Mouse (Mus musculus): Measurements from ENCODE around the gene Slc7a6. TPM values are rescaled to one million over a fixed set of nuclear protein-coding genes. Genes with fewer than 3 reads are reported as not detected.

Gene Slc7a6
- polyA plus RNA-seq, 1 experiment from 2014 or later, result 64.5 TPM

DNA sequence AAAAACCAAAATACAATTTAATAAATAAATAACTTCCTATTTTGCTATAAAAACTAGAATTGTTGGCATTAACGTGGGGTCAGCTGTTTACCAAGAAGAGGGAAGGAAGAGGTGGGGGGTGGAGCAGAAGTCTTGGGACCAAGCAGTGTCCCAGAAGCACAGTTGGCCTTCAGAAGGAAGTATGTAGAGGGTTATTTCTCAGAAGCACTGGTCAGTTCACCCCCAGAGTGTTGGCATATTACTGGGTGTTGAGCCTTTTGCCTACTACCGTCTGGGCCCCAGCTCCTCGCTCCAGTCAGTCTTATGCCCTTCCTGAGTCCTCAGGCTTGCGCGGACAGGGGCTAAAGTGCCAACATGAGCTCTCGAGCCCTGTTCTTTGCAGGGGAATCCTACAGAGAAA lies 19.6 kb upstream of the Slc7a6 start:
- no peak for ATAC-seq (replicated peaks; ENCODE audit: insufficient number of reproducible peaks, low FRiP score, low TSS enrichment)
- Histone ChIP-seq H3K4me1 (ENCODE audit: control insufficient read depth, insufficient read depth, low read length) (peaks cover 12% of the 10 kb centered on the region; the same call in 1 of the 2 replicates), H3K27ac (ENCODE audit: low read depth, low read length) (no peak overlapping the region), H3K27me3 (ENCODE audit: control insufficient read depth, insufficient read depth, low read length) (no peaks in the 10 kb centered on the region), H3K9me3 (replicated peaks; ENCODE audit: control insufficient read depth, low read length) (no peaks in the 10 kb centered on the region), H3K9ac (ENCODE audit: low read depth, low read length) (no peak overlapping the region), H3K4me3 (ENCODE audit: low read depth, low read length) (no peak overlapping the region), H3K4me2 (no peak overlapping the region), H3K36me3 (ENCODE audit: control insufficient read depth, insufficient read depth, low read length) (no peaks in the 10 kb centered on the region)
- WGBS (ENCODE audit: insufficient replicate concordance), result 89% methylated on average over 6 of the region's 6 CpGs

DNA sequence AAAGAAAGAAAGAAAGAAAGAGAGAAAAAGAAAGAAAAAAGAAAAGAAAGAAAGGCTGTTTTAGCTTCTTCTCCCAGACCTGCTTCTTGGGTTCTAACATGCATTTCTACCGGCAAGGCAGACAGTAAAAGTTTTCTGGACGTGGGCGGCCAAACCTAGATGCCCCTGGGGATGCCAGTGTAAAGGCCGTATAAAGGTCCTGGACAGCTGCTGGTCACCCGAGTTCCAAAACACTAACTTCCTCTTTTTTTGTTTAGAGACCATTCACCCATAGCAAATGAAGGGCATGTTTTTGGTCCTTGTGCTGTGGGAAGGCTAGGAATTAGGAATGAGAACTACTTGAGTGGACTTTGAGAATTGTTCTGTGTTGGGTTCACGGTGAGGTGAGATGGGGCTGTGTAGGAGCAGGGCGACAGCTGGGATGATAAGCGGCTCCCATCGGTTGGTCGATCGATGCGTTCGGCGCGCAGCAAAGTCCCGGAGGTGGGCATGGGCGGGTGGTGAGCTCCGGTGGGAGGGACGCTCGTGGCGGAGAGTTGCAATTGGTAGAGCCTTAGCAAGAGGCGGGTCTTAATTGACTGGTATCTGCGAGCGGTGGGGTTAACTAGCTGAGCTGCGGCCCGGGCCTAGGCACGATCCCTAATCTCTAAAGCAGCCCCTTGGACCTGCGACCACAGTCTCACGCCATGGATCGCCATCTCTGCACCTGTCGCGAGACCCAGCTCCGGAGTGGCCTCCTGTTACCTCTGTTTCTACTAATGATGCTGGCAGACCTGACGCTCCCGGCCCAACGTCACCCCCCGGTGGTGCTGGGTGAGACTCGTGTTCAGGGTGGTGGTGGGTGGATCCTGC lies 18.6 kb upstream of the Slc7a6 start, which contains the start of gene Pla2g15:
Gene Pla2g15 (plus strand): TSS at position 599 of the 852 bp plus-strand sequence.
- WGBS (ENCODE audit: insufficient replicate concordance), result 3% methylated on average over 38 of the region's 38 CpGs
- peaks cover 12% of the 10 kb centered on the region; the same call in 1 of the 2 replicates for H3K4me1 ChIP-seq (ENCODE audit: control insufficient read depth, insufficient read depth, low read length)
- peak within 1 kb of the TSS; percentile 35; the same call in 1 of the 2 replicates for H3K27ac ChIP-seq (ENCODE audit: low read depth, low read length)
- ATAC-seq (replicated peaks; ENCODE audit: insufficient number of reproducible peaks, low FRiP score, low TSS enrichment), result peak; percentile 91
- no peaks in the 10 kb centered on the region for H3K36me3 ChIP-seq (ENCODE audit: control insufficient read depth, insufficient read depth, low read length)
- no peaks in the 10 kb centered on the region for H3K27me3 ChIP-seq (ENCODE audit: control insufficient read depth, insufficient read depth, low read length)
- H3K9ac ChIP-seq (ENCODE audit: low read depth, low read length), result peak within 1 kb of the TSS; percentile 74
- peak within 1 kb of the TSS; percentile 81 for H3K4me2 ChIP-seq
- peak within 1 kb of the TSS; percentile 71 for H3K4me3 ChIP-seq (ENCODE audit: low read depth, low read length)
- H3K9me3 ChIP-seq (replicated peaks; ENCODE audit: control insufficient read depth, low read length), result no peaks in the 10 kb centered on the region

DNA sequence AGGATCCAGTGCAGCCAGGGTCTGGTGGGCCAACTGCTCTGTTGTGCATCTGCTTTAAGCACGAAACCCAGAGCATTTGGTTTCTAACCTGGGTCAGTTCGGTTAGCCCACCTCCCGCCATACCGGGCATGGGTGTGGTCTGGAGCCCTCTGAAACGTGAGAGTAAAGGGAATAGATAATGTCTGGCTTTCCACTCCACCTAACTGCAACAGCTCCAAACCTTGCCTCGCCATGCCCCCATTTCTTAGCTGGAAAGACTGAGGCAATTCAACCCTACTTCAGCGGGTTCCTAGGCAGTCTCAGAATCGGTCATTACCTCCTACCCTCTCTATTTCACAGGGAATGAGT lies 18.0 kb upstream of the Slc7a6 start:
- peak overlapping the region; percentile 71 for H3K4me3 ChIP-seq (ENCODE audit: low read depth, low read length)
- H3K36me3 ChIP-seq (ENCODE audit: control insufficient read depth, insufficient read depth, low read length), result no peaks in the 10 kb centered on the region
- 20% methylated on average over 8 of the region's 8 CpGs for WGBS (ENCODE audit: insufficient replicate concordance)
- no peak overlapping the region for H3K27ac ChIP-seq (ENCODE audit: low read depth, low read length)
- H3K4me2 ChIP-seq, result peak overlapping the region; percentile 81
- ATAC-seq (replicated peaks; ENCODE audit: insufficient number of reproducible peaks, low FRiP score, low TSS enrichment), result peak; percentile 15; the same call in 1 of the 2 replicates
- no peaks in the 10 kb centered on the region for H3K27me3 ChIP-seq (ENCODE audit: control insufficient read depth, insufficient read depth, low read length)
- H3K4me1 ChIP-seq (ENCODE audit: control insufficient read depth, insufficient read depth, low read length), result peaks cover 12% of the 10 kb centered on the region; the same call in 1 of the 2 replicates
- H3K9me3 ChIP-seq (replicated peaks; ENCODE audit: control insufficient read depth, low read length), result no peaks in the 10 kb centered on the region
- peak overlapping the region; percentile 74 for H3K9ac ChIP-seq (ENCODE audit: low read depth, low read length)

DNA sequence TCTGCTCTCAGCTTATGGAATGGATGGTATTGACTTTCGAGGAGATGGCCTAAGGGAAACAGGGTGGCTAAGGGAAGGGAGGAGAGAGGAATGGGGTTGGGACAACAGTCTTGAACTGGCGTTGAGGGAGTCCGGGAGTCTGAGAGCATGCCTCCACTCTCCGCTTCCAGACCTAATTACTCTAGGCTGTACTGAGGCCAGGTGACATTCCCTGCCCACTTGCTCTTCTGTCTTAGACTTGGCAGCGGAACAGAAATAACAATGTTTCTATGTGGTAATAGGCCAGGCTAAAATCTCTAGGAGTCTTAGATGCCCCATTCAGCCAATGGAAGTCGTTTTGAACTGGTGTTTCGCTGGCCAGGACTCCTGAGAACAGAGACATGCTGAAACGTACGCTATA lies 17.6 kb upstream of the Slc7a6 start:
- H3K9me3 ChIP-seq (replicated peaks; ENCODE audit: control insufficient read depth, low read length), result no peaks in the 10 kb centered on the region
- no peaks in the 10 kb centered on the region for H3K36me3 ChIP-seq (ENCODE audit: control insufficient read depth, insufficient read depth, low read length)
- H3K4me2 ChIP-seq, result peak overlapping the region; percentile 81
- H3K27me3 ChIP-seq (ENCODE audit: control insufficient read depth, insufficient read depth, low read length), result no peaks in the 10 kb centered on the region
- peak overlapping the region; percentile 71 for H3K4me3 ChIP-seq (ENCODE audit: low read depth, low read length)
- H3K4me1 ChIP-seq (ENCODE audit: control insufficient read depth, insufficient read depth, low read length), result peaks cover 12% of the 10 kb centered on the region; the same call in 1 of the 2 replicates
- H3K27ac ChIP-seq (ENCODE audit: low read depth, low read length), result no peak overlapping the region
- whole genome bisulfite sequencing (ENCODE audit: insufficient replicate concordance), result 77% methylated on average over 9 of the region's 9 CpGs
- no peak for ATAC-seq (replicated peaks; ENCODE audit: insufficient number of reproducible peaks, low FRiP score, low TSS enrichment)
- H3K9ac ChIP-seq (ENCODE audit: low read depth, low read length), result no peak overlapping the region; the same call in 1 of the 2 replicates

DNA sequence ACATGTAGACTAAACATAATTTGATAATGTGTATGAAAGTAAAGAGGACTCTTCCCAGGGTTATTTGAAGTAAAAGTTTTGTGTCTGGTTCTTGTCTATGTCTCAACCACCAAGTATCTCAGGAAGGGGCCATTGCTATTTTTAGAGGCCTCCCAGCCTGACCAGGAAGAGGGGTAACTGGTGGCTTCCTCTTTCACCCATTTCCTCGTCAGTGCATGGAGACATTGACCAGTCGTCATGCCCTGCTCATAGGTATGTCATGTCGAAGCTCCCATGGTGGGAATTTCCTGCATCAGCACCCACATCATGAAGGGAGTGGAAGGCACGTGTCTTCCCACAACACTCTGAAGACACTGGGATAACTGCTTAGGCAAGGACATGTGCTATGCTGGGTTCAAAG lies 15.8 kb upstream of the Slc7a6 start:
- WGBS (ENCODE audit: insufficient replicate concordance), result 37% methylated on average over 4 of the region's 4 CpGs
- Histone ChIP-seq H3K27me3 (ENCODE audit: control insufficient read depth, insufficient read depth, low read length) (no peaks in the 10 kb centered on the region), H3K9me3 (replicated peaks; ENCODE audit: control insufficient read depth, low read length) (no peaks in the 10 kb centered on the region), H3K36me3 (ENCODE audit: control insufficient read depth, insufficient read depth, low read length) (no peaks in the 10 kb centered on the region), H3K9ac (ENCODE audit: low read depth, low read length) (no peak overlapping the region), H3K4me2 (no peak overlapping the region), H3K27ac (ENCODE audit: low read depth, low read length) (no peak overlapping the region), H3K4me3 (ENCODE audit: low read depth, low read length) (no peak overlapping the region), H3K4me1 (ENCODE audit: control insufficient read depth, insufficient read depth, low read length) (peaks cover 12% of the 10 kb centered on the region; the same call in 1 of the 2 replicates)
- ATAC-seq (replicated peaks; ENCODE audit: insufficient number of reproducible peaks, low FRiP score, low TSS enrichment), result no peak

DNA sequence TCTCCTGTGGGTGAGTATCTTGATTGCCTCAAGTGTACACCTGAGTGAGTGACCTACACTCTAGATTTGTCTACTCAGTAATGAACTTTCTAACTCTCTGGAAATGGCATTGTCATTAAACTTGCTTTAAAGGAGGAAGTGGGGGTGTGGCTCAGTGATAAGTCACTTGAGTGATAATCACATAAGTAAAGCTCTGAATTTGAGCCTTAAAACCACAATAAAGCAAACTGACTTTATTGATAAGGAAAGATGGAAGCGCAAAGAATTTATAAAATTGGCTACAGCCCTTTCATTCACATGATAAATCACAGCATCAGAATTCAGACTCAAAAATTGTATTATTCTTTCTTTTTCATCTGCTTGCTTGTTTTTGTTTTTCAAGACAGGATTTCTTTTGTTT lies 11.2 kb upstream of the Slc7a6 start:
- no peaks in the 10 kb centered on the region for H3K9me3 ChIP-seq (replicated peaks; ENCODE audit: control insufficient read depth, low read length)
- no peak overlapping the region for H3K9ac ChIP-seq (ENCODE audit: low read depth, low read length)
- H3K27me3 ChIP-seq (ENCODE audit: control insufficient read depth, insufficient read depth, low read length), result no peaks in the 10 kb centered on the region
- no peak overlapping the region for H3K4me2 ChIP-seq
- H3K4me1 ChIP-seq (ENCODE audit: control insufficient read depth, insufficient read depth, low read length), result peaks cover 9% of the 10 kb centered on the region; the same call in 1 of the 2 replicates
- WGBS (ENCODE audit: insufficient replicate concordance), result 81% methylated on average over 1 of the region's 1 CpGs
- H3K4me3 ChIP-seq (ENCODE audit: low read depth, low read length), result no peak overlapping the region
- no peak overlapping the region for H3K27ac ChIP-seq (ENCODE audit: low read depth, low read length)
- no peak for ATAC-seq (replicated peaks; ENCODE audit: insufficient number of reproducible peaks, low FRiP score, low TSS enrichment)
- peaks cover 7% of the 10 kb centered on the region; the same call in 1 of the 2 replicates for H3K36me3 ChIP-seq (ENCODE audit: control insufficient read depth, insufficient read depth, low read length)

GRCm38 (mm10) chr8:106158381-106158780 lies 10.3 kb upstream of the Slc7a6 start:
- 74% methylated on average over 10 of the region's 10 CpGs for WGBS (ENCODE audit: insufficient replicate concordance)
- Histone ChIP-seq H3K27me3 (ENCODE audit: control insufficient read depth, insufficient read depth, low read length) (no peaks in the 10 kb centered on the region), H3K27ac (ENCODE audit: low read depth, low read length) (no peak overlapping the region), H3K9ac (ENCODE audit: low read depth, low read length) (no peak overlapping the region), H3K4me1 (ENCODE audit: control insufficient read depth, insufficient read depth, low read length) (peaks cover 3% of the 10 kb centered on the region; the same call in 1 of the 2 replicates), H3K4me2 (no peak overlapping the region), H3K9me3 (replicated peaks; ENCODE audit: control insufficient read depth, low read length) (no peaks in the 10 kb centered on the region), H3K36me3 (ENCODE audit: control insufficient read depth, insufficient read depth, low read length) (peaks cover 10% of the 10 kb centered on the region), H3K4me3 (ENCODE audit: low read depth, low read length) (no peak overlapping the region)
- no peak for ATAC-seq (replicated peaks; ENCODE audit: insufficient number of reproducible peaks, low FRiP score, low TSS enrichment)

DNA sequence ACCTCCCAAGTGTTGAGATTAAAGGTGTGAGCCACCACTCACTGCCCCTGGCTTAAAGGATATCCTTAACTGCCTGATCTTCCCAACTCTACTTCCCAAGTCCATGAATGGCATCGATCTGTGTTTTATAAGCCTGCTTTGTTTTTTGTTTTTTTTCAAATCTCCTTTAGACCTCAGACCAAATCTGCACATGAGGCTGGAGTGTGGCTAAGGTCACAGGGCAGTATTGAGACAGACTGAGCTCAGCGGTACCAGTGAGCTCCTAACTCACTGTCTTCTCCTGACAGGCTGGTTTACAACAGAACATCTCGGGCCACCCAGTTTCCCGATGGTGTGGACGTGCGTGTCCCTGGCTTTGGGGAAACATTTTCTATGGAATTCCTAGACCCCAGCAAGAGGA lies 8.8 kb upstream of the Slc7a6 start:
- H3K27me3 ChIP-seq (ENCODE audit: control insufficient read depth, insufficient read depth, low read length), result no peaks in the 10 kb centered on the region
- no peak overlapping the region for H3K4me2 ChIP-seq
- H3K4me3 ChIP-seq (ENCODE audit: low read depth, low read length), result no peak overlapping the region
- H3K9ac ChIP-seq (ENCODE audit: low read depth, low read length), result no peak overlapping the region
- H3K4me1 ChIP-seq (ENCODE audit: control insufficient read depth, insufficient read depth, low read length), result no peaks in the 10 kb centered on the region
- H3K36me3 ChIP-seq (ENCODE audit: control insufficient read depth, insufficient read depth, low read length), result peaks cover 15% of the 10 kb centered on the region
- no peak for ATAC-seq (replicated peaks; ENCODE audit: insufficient number of reproducible peaks, low FRiP score, low TSS enrichment)
- 84% methylated on average over 6 of the region's 6 CpGs for WGBS (ENCODE audit: insufficient replicate concordance)
- no peak overlapping the region for H3K27ac ChIP-seq (ENCODE audit: low read depth, low read length)
- no peaks in the 10 kb centered on the region for H3K9me3 ChIP-seq (replicated peaks; ENCODE audit: control insufficient read depth, low read length)

Measured in heart, embryonic 11.5 days (tissue).